Mouse (Mus musculus) ES-Bruce4 (cell line): ENCODE results near the gene Ranbp17. TPM values are rescaled to one million over a fixed set of nuclear protein-coding genes. Genes with fewer than 3 reads are reported as not detected.

Experiments
- H3K27ac ChIP-seq: 2 replicates; pipeline ENCODE4 v1.5.1; 2012; ENCODE audit warnings: low read length, inconsistent platforms; ENCODE audit not compliant: insufficient read depth
- H3K27me3 ChIP-seq: 2 replicates; pipeline ENCODE4 v1.6.1; 2012; ENCODE audit warnings: mild to moderate bottlenecking, low read length, inconsistent platforms; ENCODE audit not compliant: control insufficient read depth, poor library complexity, insufficient read depth, severe bottlenecking
- H3K36me3 ChIP-seq: 2 replicates; pipeline ENCODE4 v1.6.1; 2012; ENCODE audit warnings: inconsistent platforms, mild to moderate bottlenecking, low read length, moderate library complexity; ENCODE audit not compliant: control insufficient read depth, poor library complexity, insufficient read depth, severe bottlenecking
- H3K4me1 ChIP-seq: one replicate; pipeline ENCODE4 v1.8.1; 2011; ENCODE audit warnings: low read length; ENCODE audit not compliant: control insufficient read depth, insufficient read depth
- H3K4me3 ChIP-seq: 2 replicates; pipeline ENCODE4 v1.5.1; 2011; ENCODE audit warnings: low read depth, mild to moderate bottlenecking, low read length
- H3K9ac ChIP-seq: 2 replicates; pipeline ENCODE4 v1.6.1; 2012; ENCODE audit warnings: low read depth, mild to moderate bottlenecking, inconsistent platforms; ENCODE audit not compliant: poor library complexity, severe bottlenecking
- H3K9me3 ChIP-seq: replicated peaks from 2 replicates; pipeline ENCODE4 v1.6.1; 2012; ENCODE audit warnings: mild to moderate bottlenecking, low read length, inconsistent platforms; ENCODE audit not compliant: control insufficient read depth, poor library complexity, insufficient read depth, severe bottlenecking
- CTCF ChIP-seq: IDR thresholded peaks from one replicate; pipeline ENCODE4 v1.8.1; 2011; ENCODE audit warnings: low read depth, low read length
- EP300 ChIP-seq: IDR thresholded peaks from 2 replicates; pipeline ENCODE4 v1.6.1; 2011; ENCODE audit warnings: low read depth, low read length; ENCODE audit not compliant: insufficient read depth
- POLR2A ChIP-seq: IDR thresholded peaks from one replicate; pipeline ENCODE4 v1.8.1; 2011; ENCODE audit warnings: low read length; ENCODE audit not compliant: insufficient read depth
- polyA plus RNA-seq: library from polyadenylated mRNA; stranded (reverse); fragments of >200 nt; gene quantifications from 2 replicates; pipeline ENCODE4 v1.2.4, GENCODE M21; 2011; ENCODE audit warnings: low read depth; ENCODE audit not compliant: missing spikeins, insufficient read depth, insufficient read length

The Ranbp17 gene
- polyA plus RNA-seq, 1 experiment, result 54.8 TPM

DNA sequence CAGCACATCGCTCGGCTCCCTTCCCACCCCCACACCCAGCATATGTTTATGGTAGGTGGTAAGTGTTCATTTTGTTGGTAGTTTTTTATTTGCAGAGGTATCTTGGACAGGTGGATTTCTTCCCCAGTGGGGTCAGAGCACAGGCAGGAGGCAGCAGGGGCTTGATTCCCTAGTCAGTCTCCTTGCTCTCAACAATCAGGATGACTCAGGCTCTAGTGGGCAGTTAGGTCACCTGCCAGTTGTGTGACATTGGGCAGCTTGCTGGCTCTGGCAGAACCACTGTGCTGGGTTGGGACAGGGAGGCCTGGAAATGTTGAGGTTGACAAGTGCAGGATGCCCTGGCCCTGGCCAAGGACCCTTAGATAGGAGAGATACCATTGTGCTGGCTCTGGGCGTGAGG lies 308.6 kb downstream of the Ranbp17 start:
- Histone ChIP-seq H3K36me3 (no peaks in the 10 kb centered on the region), H3K27me3 (peaks cover 40% of the 10 kb centered on the region), H3K9ac (no peak overlapping the region), H3K9me3 (no peaks in the 10 kb centered on the region), H3K27ac (no peak overlapping the region), H3K4me3 (no peak overlapping the region), H3K4me1 (no peaks in the 10 kb centered on the region)
- TF ChIP-seq EP300 (no peak), CTCF (no peak), POLR2A (no peak)

DNA sequence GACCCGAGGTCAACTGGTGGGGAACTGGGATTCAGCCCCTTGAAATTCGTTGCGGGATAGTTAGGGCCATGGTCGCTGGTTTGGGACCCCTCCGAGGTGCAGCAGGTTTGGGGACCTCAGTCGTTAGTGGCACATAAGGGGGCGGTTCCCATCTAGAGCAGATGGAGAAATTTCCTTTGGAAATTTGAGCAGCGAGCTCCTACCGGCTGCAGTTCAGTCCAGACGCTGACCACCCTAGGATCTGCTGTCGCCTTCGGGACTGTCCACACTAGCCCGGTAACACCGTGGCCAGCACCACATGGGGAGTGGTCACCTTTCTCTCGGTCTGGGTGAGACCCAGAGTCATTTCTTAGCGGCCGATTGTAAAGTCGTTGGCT lies 309.2 kb downstream of the Ranbp17 start:
- Histone ChIP-seq H3K4me1 (no peaks in the 10 kb centered on the region), H3K4me3 (peak overlapping the region; percentile 56), H3K27ac (no peak overlapping the region)

DNA sequence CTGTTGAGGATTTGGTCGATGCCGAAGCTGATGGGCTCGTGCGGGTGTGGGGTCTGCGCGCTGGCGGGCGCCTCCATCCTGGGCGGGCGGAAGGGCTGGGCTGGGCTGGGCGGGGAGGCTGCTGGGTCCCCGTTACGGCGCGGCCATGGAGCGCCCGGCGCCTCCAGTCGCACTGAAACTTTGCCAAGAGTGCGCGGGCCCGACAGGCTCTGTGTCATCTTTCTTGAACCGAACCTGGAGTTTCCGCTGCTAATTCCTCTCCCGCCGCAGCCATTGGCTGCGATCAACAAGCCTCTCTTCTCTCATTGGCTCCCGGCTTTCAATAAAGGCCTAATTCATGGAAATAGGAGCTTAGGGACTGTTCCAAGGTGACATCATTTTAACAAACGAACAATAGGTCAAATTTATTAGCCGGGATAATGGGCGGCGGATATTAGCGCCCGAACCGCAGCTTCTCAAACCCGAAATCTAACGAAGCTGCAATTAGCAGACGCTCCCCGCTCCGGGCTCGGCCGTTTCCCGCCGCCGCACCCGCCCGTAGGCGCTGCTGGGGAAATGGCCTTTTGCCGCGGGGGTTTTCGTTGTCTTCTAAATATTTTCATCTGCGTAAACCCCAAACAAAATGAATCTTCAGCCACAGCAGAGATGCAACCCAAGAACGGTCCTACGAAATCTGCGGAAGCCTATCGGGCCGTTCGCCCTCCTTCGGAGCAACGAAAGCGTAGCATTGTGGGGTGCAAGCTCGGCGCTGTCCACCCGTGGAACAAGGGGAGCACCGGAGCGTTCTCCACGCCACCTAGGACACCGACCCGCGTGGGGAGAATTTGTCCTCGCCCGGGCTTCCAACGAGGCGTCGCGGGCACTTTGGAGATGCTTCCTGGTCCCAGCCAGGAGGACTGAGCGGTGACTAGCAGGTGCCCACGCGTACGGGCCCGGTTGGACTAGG lies 309.9 kb downstream of the Ranbp17 start, which contains the start of gene Tlx3:
Gene Tlx3 (minus strand): TSS at position 207 of the 946 bp plus-strand sequence.
- Histone ChIP-seq H3K9me3 (no peaks in the 10 kb centered on the region), H3K36me3 (no peaks in the 10 kb centered on the region), H3K4me3 (peak within 1 kb of the TSS; percentile 56), H3K27ac (no peak within 1 kb of the TSS), H3K4me1 (no peaks in the 10 kb centered on the region), H3K27me3 (peaks cover 47% of the 10 kb centered on the region), H3K9ac (peak within 1 kb of the TSS; percentile 58)
- TF ChIP-seq CTCF (no peak), POLR2A (no peak), EP300 (no peak)

More for the DNA sequence above, 309.2 kb downstream of the Ranbp17 start:
- Histone ChIP-seq H3K36me3 (no peaks in the 10 kb centered on the region), H3K9me3 (no peaks in the 10 kb centered on the region), H3K9ac (no peak overlapping the region), H3K27me3 (peaks cover 41% of the 10 kb centered on the region)
- TF ChIP-seq POLR2A (no peak), EP300 (no peak), CTCF (no peak)

DNA sequence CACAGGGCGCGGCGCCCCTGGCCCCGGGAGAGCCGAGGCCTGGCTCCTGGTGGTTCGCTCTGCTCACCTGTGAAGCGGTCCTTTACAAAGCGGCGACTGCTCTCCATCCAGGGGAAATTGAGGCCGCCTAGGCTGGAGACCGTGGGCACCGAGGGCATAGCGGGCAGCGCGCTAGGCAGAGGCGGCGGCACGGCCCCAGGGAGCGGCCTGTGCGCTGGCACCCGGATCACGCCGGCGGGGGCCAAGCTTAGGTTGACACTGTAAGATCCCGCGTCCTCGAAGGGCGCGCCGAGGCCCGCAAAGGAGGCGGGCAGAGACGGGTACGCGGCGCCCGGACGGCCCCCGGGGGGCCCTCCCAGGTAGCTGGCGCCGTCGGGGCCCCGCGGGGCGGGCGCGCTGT lies 310.6 kb downstream of the Ranbp17 start:
- Histone ChIP-seq H3K27me3 (peaks cover 48% of the 10 kb centered on the region), H3K4me1 (no peaks in the 10 kb centered on the region), H3K4me3 (peak overlapping the region; percentile 56), H3K9ac (peak overlapping the region; percentile 58), H3K9me3 (no peaks in the 10 kb centered on the region), H3K27ac (no peak overlapping the region), H3K36me3 (no peaks in the 10 kb centered on the region)
- no peak for TF ChIP-seq CTCF
- TF ChIP-seq EP300, result no peak
- TF ChIP-seq POLR2A, result no peak

DNA sequence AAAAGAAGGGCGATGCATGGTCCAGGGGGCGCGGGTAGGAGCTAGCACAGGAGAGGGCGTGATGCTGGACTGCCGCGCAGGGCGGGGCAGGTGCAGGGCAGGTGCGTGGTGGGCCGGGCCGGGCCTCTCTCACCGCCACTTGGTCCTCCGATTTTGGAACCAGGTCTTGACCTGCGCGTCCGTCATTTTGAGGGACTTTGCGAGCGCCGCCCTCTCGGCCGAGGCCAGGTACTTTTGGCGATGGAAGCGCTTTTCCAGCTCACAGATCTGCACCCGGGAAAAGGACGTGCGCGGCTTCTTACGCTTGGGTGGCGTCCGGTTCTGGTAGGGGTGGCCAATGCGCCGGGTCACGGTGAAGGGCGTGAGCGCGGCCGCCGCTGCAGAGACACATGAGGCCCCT lies 311.2 kb downstream of the Ranbp17 start:
- H3K36me3 ChIP-seq, result no peaks in the 10 kb centered on the region
- H3K9me3 ChIP-seq, result peaks cover 6% of the 10 kb centered on the region
- H3K9ac ChIP-seq, result peak overlapping the region; percentile 58
- no peaks in the 10 kb centered on the region for H3K4me1 ChIP-seq
- TF ChIP-seq CTCF, result peak; percentile 1
- TF ChIP-seq EP300, result no peak
- H3K27ac ChIP-seq, result no peak overlapping the region
- H3K27me3 ChIP-seq, result peaks cover 48% of the 10 kb centered on the region
- H3K4me3 ChIP-seq, result peak overlapping the region; percentile 56

DNA sequence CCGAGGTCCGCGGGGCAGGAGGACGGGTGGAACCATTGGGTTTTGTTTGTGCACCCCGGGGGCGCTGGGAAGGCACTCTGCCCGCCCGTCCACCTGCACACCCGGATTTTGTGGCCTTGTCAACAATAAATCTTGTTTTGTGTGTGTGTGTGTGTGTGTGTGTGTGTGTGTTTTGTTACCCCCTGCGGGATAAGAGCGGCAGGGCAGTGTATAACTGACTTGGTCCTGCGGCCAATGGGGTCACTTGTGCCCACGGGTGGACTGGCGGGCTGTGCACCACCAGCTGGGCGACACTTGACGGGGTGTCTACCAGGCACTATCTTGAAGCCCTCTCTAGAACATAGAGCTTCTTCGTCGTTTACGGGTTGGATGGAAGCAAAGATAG lies 311.9 kb downstream of the Ranbp17 start:
- Histone ChIP-seq H3K4me1 (no peaks in the 10 kb centered on the region), H3K27me3 (peaks cover 52% of the 10 kb centered on the region), H3K9me3 (peaks cover 13% of the 10 kb centered on the region), H3K4me3 (0 out of 2 replicates have a peak overlapping the region, but pooled peaks have one; percentile 15), H3K9ac (no peak overlapping the region), H3K36me3 (no peaks in the 10 kb centered on the region), H3K27ac (no peak overlapping the region)
- TF ChIP-seq EP300 (no peak), CTCF (no peak), POLR2A (no peak)
